Mouse (Mus musculus): ENCODE measurements around the gene Arhgef7. TPM values are rescaled to one million over a fixed set of nuclear protein-coding genes. Genes with fewer than 3 reads are reported as not detected.

Arhgef7 gene
- polyA plus RNA-seq, 1 experiment from 2014 or later = 12.6 TPM

DNA sequence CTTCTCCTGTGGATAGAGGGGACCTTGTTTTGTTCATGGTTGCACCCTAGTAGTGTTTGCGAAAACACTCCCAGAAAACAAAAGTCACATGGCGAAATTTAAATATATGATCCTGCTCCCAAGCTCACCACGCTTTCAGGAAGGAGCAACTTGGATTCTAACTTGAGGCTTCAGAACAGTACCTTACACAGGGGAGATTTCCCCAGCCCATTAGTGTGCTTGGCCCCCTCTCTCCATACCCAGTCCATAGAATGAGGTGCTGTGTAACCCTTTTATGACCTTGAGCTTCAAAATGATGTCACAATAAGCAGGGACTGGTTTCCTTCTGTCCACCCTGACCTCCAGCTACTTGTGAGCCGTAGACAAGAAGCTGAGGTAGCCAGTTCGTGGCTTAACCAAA, 112.7 kb downstream of the Arhgef7 start, which contains the start of gene Tex29:
Gene Tex29 (plus strand): TSS at position 301 of the 400 bp plus-strand sequence.
- no peak within 1 kb of the TSS for H3K4me2 ChIP-seq (replicated peaks; ENCODE audit: low read depth)
- no peaks in the 10 kb centered on the region; the same call in 1 of the 2 replicates for H3K4me1 ChIP-seq (replicated peaks; ENCODE audit: control insufficient read depth, insufficient read depth)
- H3K36me3 ChIP-seq (ENCODE audit: control insufficient read depth, insufficient read depth, low read length) = no peaks in the 10 kb centered on the region
- no peaks in the 10 kb centered on the region for H3K27me3 ChIP-seq (ENCODE audit: control insufficient read depth, insufficient read depth, low read length)
- no peak within 1 kb of the TSS for H3K4me3 ChIP-seq (ENCODE audit: low read depth, low read length)
- 87% methylated on average over 5 of the region's 5 CpGs for WGBS
- ATAC-seq (ENCODE audit: low FRiP score, low TSS enrichment) (no peak), DNase-seq (ENCODE audit: low spot score) (no peak)
- no peak within 1 kb of the TSS for H3K27ac ChIP-seq (replicated peaks)
- H3K9me3 ChIP-seq (ENCODE audit: control insufficient read depth, low read length) = no peaks in the 10 kb centered on the region
- H3K9ac ChIP-seq (ENCODE audit: low read length) = no peak within 1 kb of the TSS
- TF ChIP-seq CTCF (IDR thresholded peaks at IDR 0.05; ENCODE audit: low read depth) = no peak
- TF ChIP-seq EP300 (optimal IDR thresholded peaks at IDR 0.05) = no peak

- H3K4me1 ChIP-seq (replicated peaks; ENCODE audit: control insufficient read depth, insufficient read depth) = no peaks in the 10 kb centered on the region; the same call in 1 of the 2 replicates
- H3K27me3 ChIP-seq (ENCODE audit: control insufficient read depth, insufficient read depth, low read length) = no peaks in the 10 kb centered on the region
- H3K27ac ChIP-seq (replicated peaks) = no peak overlapping the region
- H3K9ac ChIP-seq (ENCODE audit: low read length) = no peak overlapping the region
- 0 out of 2 replicates have a peak overlapping the region, but pooled peaks have one; percentile 12 for H3K4me2 ChIP-seq (replicated peaks; ENCODE audit: low read depth)
- DNase-seq (ENCODE audit: low spot score) (no peak), ATAC-seq (ENCODE audit: low FRiP score, low TSS enrichment) (no peak)
- 14% methylated on average over 8 of the region's 8 CpGs for WGBS
- H3K4me3 ChIP-seq (ENCODE audit: low read depth, low read length) = no peak overlapping the region
- no peak for TF ChIP-seq EP300 (optimal IDR thresholded peaks at IDR 0.05)
- no peak for TF ChIP-seq CTCF (IDR thresholded peaks at IDR 0.05; ENCODE audit: low read depth)
- no peaks in the 10 kb centered on the region for H3K9me3 ChIP-seq (ENCODE audit: control insufficient read depth, low read length)
- H3K36me3 ChIP-seq (ENCODE audit: control insufficient read depth, insufficient read depth, low read length) = no peaks in the 10 kb centered on the region
Observed at GRCm38 (mm10) chr8:11841571-11841970, 114.0 kb downstream of the Arhgef7 start.

DNA sequence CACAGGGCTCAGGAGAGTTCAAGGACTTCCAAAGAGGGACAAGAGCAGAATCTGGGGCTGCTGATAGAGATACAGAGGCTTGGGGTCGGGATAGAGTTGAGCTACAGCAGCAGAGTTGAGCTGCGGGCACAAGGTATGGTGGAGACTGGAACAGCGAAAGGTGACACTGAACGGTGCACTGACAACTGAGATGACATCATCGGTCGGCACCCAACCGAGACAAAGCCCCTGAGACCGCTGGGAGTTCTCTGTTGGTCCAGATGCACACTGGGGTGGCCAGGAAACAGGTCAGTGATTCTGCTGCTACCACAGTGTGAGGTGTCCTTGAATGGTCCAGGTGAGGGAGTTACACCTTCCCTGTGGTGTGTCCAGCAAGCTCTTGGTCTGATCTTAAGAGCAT, 115.2 kb downstream of the Arhgef7 start:
- Histone ChIP-seq H3K4me2 (replicated peaks; ENCODE audit: low read depth) (no peak overlapping the region), H3K36me3 (ENCODE audit: control insufficient read depth, insufficient read depth, low read length) (no peaks in the 10 kb centered on the region), H3K4me1 (replicated peaks; ENCODE audit: control insufficient read depth, insufficient read depth) (no peaks in the 10 kb centered on the region; the same call in 1 of the 2 replicates), H3K9ac (ENCODE audit: low read length) (no peak overlapping the region), H3K27me3 (ENCODE audit: control insufficient read depth, insufficient read depth, low read length) (no peaks in the 10 kb centered on the region), H3K4me3 (ENCODE audit: low read depth, low read length) (no peak overlapping the region), H3K27ac (replicated peaks) (no peak overlapping the region), H3K9me3 (ENCODE audit: control insufficient read depth, low read length) (no peaks in the 10 kb centered on the region)
- no peak for DNase-seq (ENCODE audit: low spot score)
- ATAC-seq (ENCODE audit: low FRiP score, low TSS enrichment) = no peak
- TF ChIP-seq EP300 (optimal IDR thresholded peaks at IDR 0.05) = no peak
- no peak for TF ChIP-seq CTCF (IDR thresholded peaks at IDR 0.05; ENCODE audit: low read depth)
- 82% methylated on average over 8 of the region's 8 CpGs for WGBS

DNA sequence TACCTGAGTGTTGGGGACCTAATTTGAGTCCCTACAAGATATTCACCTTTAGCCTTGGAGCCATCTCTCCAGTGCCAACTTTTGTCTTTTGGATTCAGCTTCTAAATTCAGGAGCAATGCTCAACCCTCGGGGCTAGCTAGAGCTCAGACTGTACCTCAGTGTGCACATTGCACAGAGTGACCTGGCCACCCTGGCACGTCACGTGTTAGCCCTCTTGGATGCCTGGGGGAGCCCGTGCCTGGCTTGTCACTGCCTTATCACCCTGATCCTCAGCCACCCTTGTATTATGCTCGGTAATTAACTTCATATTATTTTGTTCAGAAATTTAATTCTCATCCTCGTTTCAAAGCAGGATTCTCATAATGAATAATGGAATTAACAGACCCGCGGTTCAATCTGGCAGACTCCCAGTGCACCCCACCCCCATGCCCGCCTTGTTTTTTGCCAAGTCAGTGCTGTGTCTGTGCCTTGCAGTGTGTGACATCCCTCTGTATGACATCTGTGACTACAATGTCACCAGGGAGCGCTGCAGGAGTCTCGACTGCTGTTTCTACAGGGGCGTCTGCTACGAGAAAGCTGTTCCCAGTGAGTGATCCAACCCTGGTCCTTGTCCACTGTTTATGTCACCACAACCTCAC, 116.3 kb downstream of the Arhgef7 start:
- DNase-seq (ENCODE audit: low spot score) (no peak), ATAC-seq (ENCODE audit: low FRiP score, low TSS enrichment) (no peak)

GRCm38 (mm10) chr8:11844316-11844685, 116.8 kb downstream of the Arhgef7 start:
- no peak overlapping the region for H3K4me3 ChIP-seq (ENCODE audit: low read depth, low read length)
- TF ChIP-seq CTCF (IDR thresholded peaks at IDR 0.05; ENCODE audit: low read depth) (no peak), EP300 (optimal IDR thresholded peaks at IDR 0.05) (no peak)
- H3K27me3 ChIP-seq (ENCODE audit: control insufficient read depth, insufficient read depth, low read length) = no peaks in the 10 kb centered on the region
- H3K36me3 ChIP-seq (ENCODE audit: control insufficient read depth, insufficient read depth, low read length) = no peaks in the 10 kb centered on the region
- no peak for ATAC-seq (ENCODE audit: low FRiP score, low TSS enrichment)
- no peak overlapping the region for H3K4me2 ChIP-seq (replicated peaks; ENCODE audit: low read depth)
- no peak overlapping the region for H3K9ac ChIP-seq (ENCODE audit: low read length)
- WGBS = 86% methylated on average over 7 of the region's 7 CpGs
- H3K27ac ChIP-seq (replicated peaks) = no peak overlapping the region
- DNase-seq (ENCODE audit: low spot score) = no peak
- no peaks in the 10 kb centered on the region for H3K9me3 ChIP-seq (ENCODE audit: control insufficient read depth, low read length)
- no peaks in the 10 kb centered on the region; the same call in 1 of the 2 replicates for H3K4me1 ChIP-seq (replicated peaks; ENCODE audit: control insufficient read depth, insufficient read depth)

More for the DNA sequence above, 116.3 kb downstream of the Arhgef7 start:
- no peaks in the 10 kb centered on the region for H3K9me3 ChIP-seq (ENCODE audit: control insufficient read depth, low read length)
- 76% methylated on average over 13 of the region's 13 CpGs for WGBS
- no peak overlapping the region for H3K27ac ChIP-seq (replicated peaks)
- H3K4me3 ChIP-seq (ENCODE audit: low read depth, low read length) = no peak overlapping the region
- H3K4me2 ChIP-seq (replicated peaks; ENCODE audit: low read depth) = no peak overlapping the region
- no peaks in the 10 kb centered on the region for H3K36me3 ChIP-seq (ENCODE audit: control insufficient read depth, insufficient read depth, low read length)
- H3K9ac ChIP-seq (ENCODE audit: low read length) = no peak overlapping the region
- no peaks in the 10 kb centered on the region for H3K27me3 ChIP-seq (ENCODE audit: control insufficient read depth, insufficient read depth, low read length)
- TF ChIP-seq EP300 (optimal IDR thresholded peaks at IDR 0.05) = no peak
- H3K4me1 ChIP-seq (replicated peaks; ENCODE audit: control insufficient read depth, insufficient read depth) = no peaks in the 10 kb centered on the region; the same call in 1 of the 2 replicates

- H3K9ac ChIP-seq (ENCODE audit: low read length) = no peak overlapping the region
- DNase-seq (ENCODE audit: low spot score) = no peak
- H3K27ac ChIP-seq (replicated peaks) = no peak overlapping the region
- no peaks in the 10 kb centered on the region for H3K27me3 ChIP-seq (ENCODE audit: control insufficient read depth, insufficient read depth, low read length)
- no peak overlapping the region for H3K4me3 ChIP-seq (ENCODE audit: low read depth, low read length)
- no peaks in the 10 kb centered on the region; the same call in 1 of the 2 replicates for H3K4me1 ChIP-seq (replicated peaks; ENCODE audit: control insufficient read depth, insufficient read depth)
- no peaks in the 10 kb centered on the region for H3K9me3 ChIP-seq (ENCODE audit: control insufficient read depth, low read length)
- no peak overlapping the region for H3K4me2 ChIP-seq (replicated peaks; ENCODE audit: low read depth)
- 93% methylated on average over 6 of the region's 6 CpGs for WGBS
- TF ChIP-seq CTCF (IDR thresholded peaks at IDR 0.05; ENCODE audit: low read depth) (no peak), EP300 (optimal IDR thresholded peaks at IDR 0.05) (no peak)
- ATAC-seq (ENCODE audit: low FRiP score, low TSS enrichment) = no peak
- no peaks in the 10 kb centered on the region for H3K36me3 ChIP-seq (ENCODE audit: control insufficient read depth, insufficient read depth, low read length)
Observed at GRCm38 (mm10) chr8:11846807-11847206, 119.3 kb downstream of the Arhgef7 start.

Measured in stomach, postnatal 0 days (tissue).